ENCODE assay signal across 19 mouse cellular contexts in the genomic region with DNA sequence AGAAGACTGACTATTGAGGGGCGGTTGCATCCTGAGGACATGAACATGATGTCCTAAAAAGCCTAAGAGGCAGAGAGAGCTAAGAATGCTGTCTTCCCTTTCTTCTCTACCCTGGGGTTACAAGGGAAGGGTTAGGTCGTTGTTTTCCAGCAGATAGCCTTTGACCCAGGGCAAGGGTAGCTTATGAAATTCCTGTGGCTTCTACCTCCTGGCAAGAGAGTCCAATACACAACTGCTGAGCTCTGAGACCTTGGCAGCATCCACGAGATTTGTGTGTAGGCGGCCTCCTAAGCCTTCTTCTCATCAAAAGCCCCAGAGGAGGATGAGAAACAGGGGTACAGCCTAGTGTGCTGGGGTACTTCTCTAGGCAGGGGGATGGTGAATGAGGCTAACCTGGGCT.
"Had no signal": no experiment of that assay in that cellular context is flagged by ENCODE, and none has a peak within 500 bp of the region (broad histone marks: within the 10 kb centered on the region; RNA-seq: fewer than 3 reads in every experiment).

No protein-coding gene starts in this region.

- H3K4me1 ChIP-seq: midbrain, embryonic 10.5 days; midbrain, embryonic 12.5 days; neural tube, embryonic 13.5 days; neural tube, embryonic 15.5 days had no signal

- ATAC-seq: midbrain, embryonic 16.5 days had no signal

- H3K27ac ChIP-seq: midbrain, embryonic 10.5 days; midbrain, embryonic 12.5 days; neural tube, embryonic 13.5 days; neural tube, embryonic 15.5 days had no signal

- H3K27me3 ChIP-seq: midbrain, embryonic 12.5 days; neural tube, embryonic 13.5 days; neural tube, embryonic 15.5 days had no signal

- H3K9ac ChIP-seq: lung, embryonic 14.5 days; midbrain, embryonic 12.5 days; neural tube, embryonic 13.5 days; neural tube, embryonic 15.5 days had no signal

- H3K36me3 ChIP-seq: midbrain, embryonic 10.5 days; midbrain, embryonic 12.5 days; neural tube, embryonic 13.5 days; neural tube, embryonic 15.5 days had no signal

- H3K4me2 ChIP-seq: lung, embryonic 14.5 days; midbrain, embryonic 12.5 days; neural tube, embryonic 13.5 days; neural tube, embryonic 15.5 days had no signal

- H3K9me3 ChIP-seq: midbrain, embryonic 10.5 days; midbrain, embryonic 12.5 days; neural tube, embryonic 13.5 days; neural tube, embryonic 15.5 days had no signal

- DNase-seq: lung, adult 18-20 months; lung, embryonic 14.5 days; lung, postnatal 10 days; lung, postnatal 4 days; midbrain, embryonic 14.5 days; retina, postnatal 1 day; right cerebral cortex, adult 18-20 months; right cerebral cortex, postnatal 25 days; right cerebral cortex, postnatal 4 days; spleen, adult 18-20 months; thymus, adult 18-20 months; thymus, postnatal 14 days; thymus, postnatal 36 days had no signal

- H3K4me3 ChIP-seq: midbrain, embryonic 10.5 days; midbrain, embryonic 12.5 days; myocyte; neural tube, embryonic 13.5 days; neural tube, embryonic 15.5 days had no signal
